Mouse (Mus musculus) kidney, adult 2 months (tissue): ENCODE results near the gene Atxn10.

Source experiments
- CTCF ChIP-seq: fragments of 200-500 bp; conservative IDR thresholded peaks from 2 replicates; pipeline ENCODE4 v1.5.1; 2011; ENCODE audit warnings: low read depth, mild to moderate bottlenecking, control low read depth, low read length, moderate library complexity, mixed read lengths; ENCODE audit not compliant: insufficient read depth, insufficient read length
- POLR2A ChIP-seq: fragments of 200-500 bp; IDR thresholded peaks from one replicate; pipeline ENCODE4 v1.6.1; 2011; ENCODE audit warnings: low read depth, low read length, control low read depth

- TF ChIP-seq CTCF (no peak), POLR2A (no peak)
Measured at GRCm38 (mm10) chr15:85463027-85463790, 127.2 kb downstream of the Atxn10 start.
